Mouse (Mus musculus): ENCODE results near the gene Zfp992.
"Not testable (repeated sequence)": the region's sequence is repeated elsewhere in the genome, so short reads cannot be mapped to it uniquely, and the experiment has no call there.

Zfp992 gene

GRCm38 (mm10) chr4:146476260-146476659 is 27.4 kb downstream of the Zfp992 start:
- not testable (repeated sequence) for DNase-seq

GRCm38 (mm10) chr4:146476959-146477358 is 28.1 kb downstream of the Zfp992 start:
- not testable (repeated sequence) for DNase-seq

- DNase-seq = not testable (repeated sequence)
These were observed 31.7 kb downstream of the Zfp992 start for GRCm38 (mm10) chr4:146480376-146481096.

- not testable (repeated sequence) for DNase-seq
These were observed 33.7 kb downstream of the Zfp992 start for GRCm38 (mm10) chr4:146482546-146482945.

GRCm38 (mm10) chr4:146483571-146484280 is 34.9 kb downstream of the Zfp992 start:
- not testable (repeated sequence) for DNase-seq

GRCm38 (mm10) chr4:146484676-146485075 is 35.9 kb downstream of the Zfp992 start:
- DNase-seq = not testable (repeated sequence)

GRCm38 (mm10) chr4:146485183-146485939 is 36.5 kb downstream of the Zfp992 start:
- DNase-seq = not testable (repeated sequence)

GRCm38 (mm10) chr4:146486753-146487152 is 37.9 kb downstream of the Zfp992 start:
- DNase-seq = not testable (repeated sequence)

- not testable (repeated sequence) for DNase-seq
These were observed 40.4 kb downstream of the Zfp992 start for GRCm38 (mm10) chr4:146489196-146489595.

- not testable (repeated sequence) for DNase-seq
These were observed 43.2 kb downstream of the Zfp992 start for GRCm38 (mm10) chr4:146491993-146492392.

- DNase-seq = no peak
These were observed 43.6 kb downstream of the Zfp992 start for GRCm38 (mm10) chr4:146492439-146492838.

- DNase-seq = no peak
These were observed 44.0 kb downstream of the Zfp992 start for GRCm38 (mm10) chr4:146492851-146493250.

GRCm38 (mm10) chr4:146493319-146493907 is 44.6 kb downstream of the Zfp992 start:
- not testable (repeated sequence) for DNase-seq

- no peak for DNase-seq
These were observed 46.2 kb downstream of the Zfp992 start for GRCm38 (mm10) chr4:146494980-146495379.

GRCm38 (mm10) chr4:146497695-146498275 is 49.0 kb downstream of the Zfp992 start:
- not testable (repeated sequence) for DNase-seq

GRCm38 (mm10) chr4:146501727-146502126 is 52.9 kb downstream of the Zfp992 start, which contains the start of gene Zfp981:
Gene Zfp981, plus strand, starts transcription at chr4:146502027.
- not testable (repeated sequence) for DNase-seq

GRCm38 (mm10) chr4:146509029-146509428 is 60.2 kb downstream of the Zfp992 start:
- not testable (repeated sequence) for DNase-seq

- not testable (repeated sequence) for DNase-seq
These were observed 63.0 kb downstream of the Zfp992 start for GRCm38 (mm10) chr4:146511871-146512270.

- no peak for DNase-seq
These were observed 67.7 kb downstream of the Zfp992 start for GRCm38 (mm10) chr4:146516474-146516873.

GRCm38 (mm10) chr4:146517150-146517549 is 68.3 kb downstream of the Zfp992 start:
- not testable (repeated sequence) for DNase-seq
